Mouse (Mus musculus) embryo, embryonic 11 days (tissue): ENCODE data around the gene Auts2.
A peak's percentile ranks its signal among the peaks of the same experiment; 100 is the strongest.

Experiments used
- DNase-seq: peaks from one replicate; pipeline ENCODE4 v3.0.0-alpha.2; 2015

Auts2 gene

GRCm38 (mm10) chr5:131538311-131538915 lies 1004.7 kb downstream of the Auts2 start:
- peak; percentile 90 for DNase-seq

- peak; percentile 85 for DNase-seq
Observed at GRCm38 (mm10) chr5:131537831-131538310, 1005.3 kb downstream of the Auts2 start.

- DNase-seq, result peak; percentile 90
Observed at GRCm38 (mm10) chr5:131537155-131537830, 1005.9 kb downstream of the Auts2 start.

GRCm38 (mm10) chr5:131535752-131536151 lies 1007.4 kb downstream of the Auts2 start:
- peak; percentile 41 for DNase-seq

GRCm38 (mm10) chr5:131533815-131534214 lies 1009.3 kb downstream of the Auts2 start:
- peak; percentile 73 for DNase-seq

GRCm38 (mm10) chr5:131531744-131532552 lies 1011.2 kb downstream of the Auts2 start:
- no peak for DNase-seq

GRCm38 (mm10) chr5:131530828-131531227 lies 1012.3 kb downstream of the Auts2 start:
- DNase-seq, result no peak

- DNase-seq, result peak; percentile 84
Observed at GRCm38 (mm10) chr5:131526666-131527065, 1016.5 kb downstream of the Auts2 start.

- DNase-seq, result no peak
Observed at GRCm38 (mm10) chr5:131524900-131525465, 1018.2 kb downstream of the Auts2 start.

- no peak for DNase-seq
Observed at GRCm38 (mm10) chr5:131519560-131519959, 1023.6 kb downstream of the Auts2 start.

- DNase-seq, result no peak
Observed at GRCm38 (mm10) chr5:131517677-131518076, 1025.5 kb downstream of the Auts2 start.

GRCm38 (mm10) chr5:131515707-131516407 lies 1027.3 kb downstream of the Auts2 start:
- DNase-seq, result peak; percentile 53

- no peak for DNase-seq
Observed at GRCm38 (mm10) chr5:131513753-131514152, 1029.4 kb downstream of the Auts2 start.

GRCm38 (mm10) chr5:131512617-131513016 lies 1030.5 kb downstream of the Auts2 start:
- no peak for DNase-seq

- no peak for DNase-seq
Observed at GRCm38 (mm10) chr5:131510659-131511058, 1032.5 kb downstream of the Auts2 start.

GRCm38 (mm10) chr5:131509315-131509714 lies 1033.8 kb downstream of the Auts2 start:
- DNase-seq, result no peak

GRCm38 (mm10) chr5:131498865-131499264 lies 1044.3 kb downstream of the Auts2 start:
- no peak for DNase-seq

- DNase-seq, result no peak
Observed at GRCm38 (mm10) chr5:131496517-131497216, 1046.5 kb downstream of the Auts2 start.

- no peak for DNase-seq
Observed at GRCm38 (mm10) chr5:131494564-131494963, 1048.6 kb downstream of the Auts2 start.

GRCm38 (mm10) chr5:131492535-131492934 lies 1050.6 kb downstream of the Auts2 start:
- DNase-seq, result peak; percentile 31

GRCm38 (mm10) chr5:131491843-131492242 lies 1051.3 kb downstream of the Auts2 start:
- DNase-seq, result no peak

- DNase-seq, result no peak
Observed at GRCm38 (mm10) chr5:131490811-131491210, 1052.3 kb downstream of the Auts2 start.
